Mouse (Mus musculus): ENCODE measurements around the gene Slc2a9. TPM values are rescaled to one million over a fixed set of nuclear protein-coding genes. Genes with fewer than 3 reads are reported as not detected.

Slc2a9 gene
- polyA plus RNA-seq, 1 experiment = 3.2 TPM

DNA sequence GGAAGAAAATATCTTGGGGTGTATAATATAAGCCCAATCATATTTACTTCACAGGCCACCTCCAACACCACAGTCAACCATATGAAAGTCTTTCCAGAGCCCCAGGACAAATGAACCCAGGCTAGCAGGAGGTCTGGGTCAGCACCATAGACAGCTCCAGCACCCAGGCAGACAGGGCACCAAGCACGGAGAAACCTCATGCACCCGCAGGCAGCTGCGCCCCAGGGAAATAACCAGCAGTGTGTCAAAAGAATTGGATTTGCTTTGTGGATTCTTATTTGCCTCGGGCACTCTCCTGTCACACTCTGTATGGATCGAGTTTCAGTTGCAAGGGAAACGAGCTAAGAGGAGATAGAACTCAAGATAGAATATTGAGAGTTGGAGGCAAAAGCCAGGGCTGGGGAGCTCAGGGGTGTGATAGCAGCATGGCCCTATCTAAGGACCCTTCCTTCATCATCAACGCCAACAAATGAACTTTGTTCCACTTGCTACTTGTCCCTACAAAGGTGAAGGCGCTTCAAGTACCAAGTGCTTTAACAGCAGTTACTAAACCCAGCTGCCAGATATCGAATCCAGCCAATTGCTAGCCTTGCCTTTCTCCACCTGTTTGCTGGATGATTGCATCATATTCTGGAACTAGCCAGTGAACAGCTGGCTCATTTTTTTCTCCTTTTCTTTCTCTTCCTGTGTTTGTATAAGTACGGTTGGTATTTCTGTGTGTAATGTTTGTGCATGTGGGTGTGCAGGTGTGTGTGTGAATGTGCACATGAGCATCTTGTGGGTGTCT is 156.1 kb downstream of the Slc2a9 start:
- no peak for DNase-seq (ENCODE audit: low read depth in 1 of 2, low spot score in 2 of 2)
- Histone ChIP-seq H3K27me3 (ENCODE audit: control insufficient read depth, insufficient read depth, low read length) (no peaks in the 10 kb centered on the region), H3K4me3 (ENCODE audit: extremely low read depth, insufficient read depth, insufficient read length) (no peak overlapping the region), H3K27ac (ENCODE audit: insufficient read depth, low read length) (no peak overlapping the region), H3K36me3 (ENCODE audit: control insufficient read depth, insufficient read depth, low read length) (no peaks in the 10 kb centered on the region), H3K4me1 (ENCODE audit: control insufficient read depth, insufficient read depth, insufficient read length) (no peaks in the 10 kb centered on the region)
- 38% methylated on average over 10 of the region's 10 CpGs for whole genome bisulfite sequencing
- TF ChIP-seq CTCF (IDR thresholded peaks at IDR 0.05; ENCODE audit: extremely low read depth, insufficient read depth, insufficient read length, insufficient replicate concordance) = no peak
- no peak for TF ChIP-seq POLR2A (IDR thresholded peaks at IDR 0.05; ENCODE audit: low read depth, low read length)

DNA sequence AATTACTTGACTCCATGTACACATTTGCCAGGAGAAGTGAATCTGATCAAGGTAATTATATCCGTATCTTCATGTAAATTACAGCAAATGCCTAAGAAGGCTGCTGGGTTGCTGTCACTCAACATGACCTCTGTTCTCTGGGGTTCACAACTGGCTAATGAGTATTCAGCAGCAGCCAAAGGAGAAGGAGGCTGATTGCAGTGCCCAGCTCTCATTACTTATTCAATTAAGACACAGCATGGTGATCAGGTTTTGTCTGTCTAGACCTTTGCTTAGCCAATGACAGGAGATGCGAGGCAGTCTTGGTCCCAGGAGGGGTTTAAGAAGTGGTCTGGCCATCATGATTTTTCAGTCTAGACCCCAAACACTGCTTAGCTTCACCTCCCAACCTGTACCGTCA is 159.8 kb downstream of the Slc2a9 start:
- H3K36me3 ChIP-seq (ENCODE audit: control insufficient read depth, insufficient read depth, low read length) = no peaks in the 10 kb centered on the region
- no peaks in the 10 kb centered on the region for H3K27me3 ChIP-seq (ENCODE audit: control insufficient read depth, insufficient read depth, low read length)
- no peak overlapping the region for H3K4me3 ChIP-seq (ENCODE audit: extremely low read depth, insufficient read depth, insufficient read length)
- H3K4me1 ChIP-seq (ENCODE audit: control insufficient read depth, insufficient read depth, insufficient read length) = no peaks in the 10 kb centered on the region
- DNase-seq (ENCODE audit: low read depth in 1 of 2, low spot score in 2 of 2) = no peak
- 84% methylated on average over 3 of the region's 3 CpGs for WGBS
- no peak for TF ChIP-seq POLR2A (IDR thresholded peaks at IDR 0.05; ENCODE audit: low read depth, low read length)
- no peak for TF ChIP-seq CTCF (IDR thresholded peaks at IDR 0.05; ENCODE audit: extremely low read depth, insufficient read depth, insufficient read length, insufficient replicate concordance)
- H3K27ac ChIP-seq (ENCODE audit: insufficient read depth, low read length) = no peak overlapping the region

DNA sequence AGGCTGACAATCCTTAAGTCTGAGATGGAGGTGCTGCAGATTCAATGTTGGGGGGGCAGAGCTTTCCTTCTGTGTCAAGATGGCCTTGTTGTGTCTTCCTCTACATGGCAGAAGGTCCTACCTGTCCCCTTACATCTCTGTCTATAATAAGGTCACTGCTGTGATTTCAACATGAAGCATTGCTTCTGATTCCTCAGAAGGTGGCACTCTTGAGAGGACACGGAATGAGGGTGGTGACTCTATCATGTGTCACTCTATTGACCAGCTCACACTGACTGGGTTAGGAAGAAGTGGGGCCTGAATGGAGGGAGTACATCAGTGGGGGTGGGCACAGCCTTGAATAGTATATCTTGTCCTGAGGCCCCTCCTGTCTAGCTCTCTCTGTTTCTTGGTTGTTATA is 168.4 kb downstream of the Slc2a9 start:
- WGBS = 37% methylated on average over 1 of the region's 1 CpGs

DNA sequence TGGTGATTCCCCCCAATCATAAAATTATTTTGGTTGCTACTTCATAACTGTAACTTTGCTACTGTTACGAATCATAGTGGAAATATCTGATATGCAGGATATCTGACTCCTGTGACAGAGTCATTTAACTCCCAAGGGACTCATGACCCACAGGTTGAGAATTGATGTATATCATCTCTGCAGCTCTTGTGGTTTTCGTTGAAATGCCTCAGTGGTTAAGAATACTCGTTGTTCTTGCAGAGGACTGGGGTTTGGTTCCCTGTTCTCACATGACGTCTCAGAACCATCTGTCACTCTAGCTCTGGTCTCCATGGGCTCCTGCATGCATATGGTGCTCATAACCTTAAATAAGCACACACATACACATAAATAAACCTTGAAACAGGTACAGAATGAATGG is 169.6 kb downstream of the Slc2a9 start:
- no peaks in the 10 kb centered on the region for H3K4me1 ChIP-seq (ENCODE audit: control insufficient read depth, insufficient read depth, insufficient read length)
- no peaks in the 10 kb centered on the region for H3K36me3 ChIP-seq (ENCODE audit: control insufficient read depth, insufficient read depth, low read length)
- WGBS = 12% methylated on average over 4 of the region's 4 CpGs

More for the DNA sequence above, 168.4 kb downstream of the Slc2a9 start:
- Histone ChIP-seq H3K27ac (ENCODE audit: insufficient read depth, low read length) (no peak overlapping the region), H3K4me3 (ENCODE audit: extremely low read depth, insufficient read depth, insufficient read length) (no peak overlapping the region), H3K36me3 (ENCODE audit: control insufficient read depth, insufficient read depth, low read length) (no peaks in the 10 kb centered on the region), H3K27me3 (ENCODE audit: control insufficient read depth, insufficient read depth, low read length) (no peaks in the 10 kb centered on the region), H3K4me1 (ENCODE audit: control insufficient read depth, insufficient read depth, insufficient read length) (no peaks in the 10 kb centered on the region)
- DNase-seq (ENCODE audit: low read depth in 1 of 2, low spot score in 2 of 2) = no peak
- TF ChIP-seq CTCF (IDR thresholded peaks at IDR 0.05; ENCODE audit: extremely low read depth, insufficient read depth, insufficient read length, insufficient replicate concordance) (no peak), POLR2A (IDR thresholded peaks at IDR 0.05; ENCODE audit: low read depth, low read length) (no peak)

DNA sequence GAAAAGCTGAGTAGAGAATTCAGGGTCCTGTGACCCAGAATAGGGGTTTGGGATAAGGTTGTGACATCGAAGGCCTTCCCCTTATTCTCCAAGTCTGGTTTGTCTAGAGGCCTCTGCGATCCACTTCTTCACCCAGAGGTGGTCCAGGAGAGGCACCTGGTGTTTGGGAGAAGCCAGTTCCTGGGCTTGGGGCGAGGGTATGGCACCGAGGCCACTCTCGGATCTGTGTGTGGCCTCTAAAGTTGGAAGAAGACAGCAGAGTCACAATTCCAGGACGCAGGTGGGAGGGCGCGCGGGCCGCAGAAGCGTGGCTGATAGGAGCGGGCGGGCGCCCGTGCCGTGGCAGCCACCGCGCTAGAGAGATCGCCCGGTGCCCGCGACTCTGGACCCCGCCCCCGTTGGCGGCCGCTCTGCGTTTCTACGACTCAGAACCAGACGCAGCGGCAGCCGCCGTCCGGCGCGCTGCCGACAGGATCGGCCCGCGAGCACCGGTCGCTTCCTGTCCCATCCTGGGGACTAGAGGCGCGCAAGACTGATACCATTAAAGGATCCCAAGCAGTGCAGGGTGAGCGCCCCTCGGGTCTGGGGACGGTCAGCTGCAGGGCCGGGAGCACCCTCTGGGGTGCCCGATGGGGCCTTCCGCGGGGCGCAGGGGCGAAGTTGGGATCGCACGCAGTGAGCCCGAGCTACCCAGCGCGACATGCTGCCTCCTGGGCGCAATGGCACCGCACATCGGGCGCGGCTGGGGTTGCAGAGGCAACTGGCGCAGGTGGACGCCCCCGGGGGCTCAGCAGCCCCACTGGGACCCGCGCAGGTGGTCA is 183.8 kb downstream of the Slc2a9 start, which contains the start of gene Drd5:
TSS of gene Drd5 (plus strand) at position 402 of the 821 bp plus-strand sequence.
- no peaks in the 10 kb centered on the region; the same call in none of the 2 replicates for H3K4me1 ChIP-seq (ENCODE audit: control insufficient read depth, insufficient read depth, insufficient read length)
- no peak for DNase-seq (ENCODE audit: low read depth in 1 of 2, low spot score in 2 of 2)
- peaks cover 2% of the 10 kb centered on the region; the same call in 1 of the 2 replicates for H3K27me3 ChIP-seq (ENCODE audit: control insufficient read depth, insufficient read depth, low read length)
- H3K4me3 ChIP-seq (ENCODE audit: extremely low read depth, insufficient read depth, insufficient read length) = no peak within 1 kb of the TSS; the same call in 1 of the 2 replicates
- WGBS = 5% methylated on average over 66 of the region's 67 CpGs
- no peaks in the 10 kb centered on the region for H3K36me3 ChIP-seq (ENCODE audit: control insufficient read depth, insufficient read depth, low read length)
- TF ChIP-seq CTCF (IDR thresholded peaks at IDR 0.05; ENCODE audit: extremely low read depth, insufficient read depth, insufficient read length, insufficient replicate concordance) = no peak
- TF ChIP-seq POLR2A (IDR thresholded peaks at IDR 0.05; ENCODE audit: low read depth, low read length) = no peak
- H3K27ac ChIP-seq (ENCODE audit: insufficient read depth, low read length) = no peak within 1 kb of the TSS

More for the DNA sequence above, 169.6 kb downstream of the Slc2a9 start:
- peak in 1 of 2 experiments; percentile 22 for DNase-seq (ENCODE audit: low read depth in 1 of 2, low spot score in 2 of 2)
- no peak overlapping the region for H3K4me3 ChIP-seq (ENCODE audit: extremely low read depth, insufficient read depth, insufficient read length)
- no peak for TF ChIP-seq POLR2A (IDR thresholded peaks at IDR 0.05; ENCODE audit: low read depth, low read length)
- TF ChIP-seq CTCF (IDR thresholded peaks at IDR 0.05; ENCODE audit: extremely low read depth, insufficient read depth, insufficient read length, insufficient replicate concordance) = no peak
- no peak overlapping the region for H3K27ac ChIP-seq (ENCODE audit: insufficient read depth, low read length)
- H3K27me3 ChIP-seq (ENCODE audit: control insufficient read depth, insufficient read depth, low read length) = no peaks in the 10 kb centered on the region

DNA sequence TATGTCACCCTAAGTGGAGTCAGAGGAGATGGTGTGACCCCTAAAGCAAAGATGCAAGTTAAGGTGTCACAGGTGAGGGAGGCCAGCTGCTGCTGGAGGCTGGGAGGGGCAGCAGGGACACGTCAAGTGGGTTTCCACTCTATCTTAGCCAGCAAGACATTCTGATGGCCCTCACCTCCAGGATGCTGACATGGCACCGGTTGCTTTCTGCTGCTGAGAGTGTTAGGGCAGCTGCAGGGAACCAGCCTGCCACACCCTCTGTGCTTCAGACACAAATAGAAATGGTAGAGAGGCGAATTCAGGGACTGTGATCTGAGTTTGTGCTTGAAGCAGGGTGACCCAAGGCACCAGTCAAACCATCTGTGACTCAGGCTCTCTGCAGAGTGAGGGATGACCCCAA is 193.1 kb downstream of the Slc2a9 start:
- no peak for DNase-seq (ENCODE audit: low read depth in 1 of 2, low spot score in 2 of 2)
- H3K36me3 ChIP-seq (ENCODE audit: control insufficient read depth, insufficient read depth, low read length) = no peaks in the 10 kb centered on the region
- no peak overlapping the region for H3K27ac ChIP-seq (ENCODE audit: insufficient read depth, low read length)
- no peak overlapping the region for H3K4me3 ChIP-seq (ENCODE audit: extremely low read depth, insufficient read depth, insufficient read length)
- no peaks in the 10 kb centered on the region for H3K27me3 ChIP-seq (ENCODE audit: control insufficient read depth, insufficient read depth, low read length)
- no peaks in the 10 kb centered on the region for H3K4me1 ChIP-seq (ENCODE audit: control insufficient read depth, insufficient read depth, insufficient read length)
- 64% methylated on average over 3 of the region's 3 CpGs for WGBS
- TF ChIP-seq POLR2A (IDR thresholded peaks at IDR 0.05; ENCODE audit: low read depth, low read length) (no peak), CTCF (IDR thresholded peaks at IDR 0.05; ENCODE audit: extremely low read depth, insufficient read depth, insufficient read length, insufficient replicate concordance) (no peak)

All from spleen, adult 2 months (tissue).